In the genomic region with DNA sequence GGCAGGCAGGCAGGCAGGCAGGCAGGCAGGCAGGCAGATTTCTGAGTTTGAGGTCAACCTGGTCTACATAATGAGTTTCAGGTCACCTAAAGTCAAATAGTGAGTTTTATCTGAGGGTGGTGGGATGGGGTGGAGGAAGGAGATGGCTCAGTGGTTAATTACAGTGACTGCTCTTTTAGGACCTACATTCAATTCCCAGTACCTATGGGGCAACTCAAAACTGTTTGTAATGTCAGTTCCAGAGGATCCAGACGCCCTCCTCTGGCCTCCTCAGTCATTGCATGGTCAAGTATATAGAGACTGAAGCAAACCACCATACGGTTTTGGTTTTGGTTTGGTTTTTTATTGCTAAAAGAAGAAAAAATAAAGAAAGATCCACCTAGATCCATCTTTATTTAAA, we compare ENCODE assay signal across 9 mouse cellular contexts. TPM values are rescaled to one million over a fixed set of nuclear protein-coding genes. Genes with fewer than 3 reads are reported as not detected.
DNase-seq lines count a peak whose midpoint lies in the region; ATAC-seq and TF ChIP-seq lines count a peak whose summit lies in the region.
"Had no signal": no experiment of that assay in that cellular context is flagged by ENCODE, and none has a peak within 500 bp of the region (broad histone marks: within the 10 kb centered on the region; RNA-seq: fewer than 3 reads in every experiment).

No protein-coding gene starts in this region.

- no peaks in the 10 kb centered on the region for H3K9me3 ChIP-seq in intestine, postnatal 0 days (ENCODE audit: control insufficient read depth)
- no peaks in the 10 kb centered on the region for H3K9me3 ChIP-seq in intestine, embryonic 16.5 days (ENCODE audit: control insufficient read depth, low read length)
- no peaks in the 10 kb centered on the region for H3K9me3 ChIP-seq in CH12.LX (replicated peaks; ENCODE audit: low read length)
- H3K9me3 ChIP-seq in midbrain, embryonic 13.5 days = no peaks in the 10 kb centered on the region

- in situ Hi-C loops in CH12.LX (cut with MboI; ENCODE audit: low pct_ligation_motif_present, low pct_unique_long_range_greater_than_20kb, low sequenced_read_pairs) = no loop called here

- peaks cover 50% of the 10 kb centered on the region for H3K79me2 ChIP-seq in CH12.LX (replicated peaks; ENCODE audit: control insufficient read depth, extremely low read depth, insufficient read depth, poor library complexity, severe bottlenecking)

- peak; percentile 61 for TF ChIP-seq CTCF in intestine, postnatal 0 days (IDR thresholded peaks at IDR 0.05; ENCODE audit: low read depth)
- TF ChIP-seq CTCF in CH12.LX (conservative IDR thresholded peaks at IDR 0.05 in 1 of 2, IDR thresholded peaks at IDR 0.05 in 1 of 2; ENCODE audit: low read depth in 2 of 2, low read length in 2 of 2) = peak; percentile 23 to 57; a peak in 2 of 4 replicates
- TF ChIP-seq CTCF in cortical plate, adult 2 months (IDR thresholded peaks at IDR 0.05; ENCODE audit: extremely low read depth, insufficient read depth, low read length) = peak; percentile 4; the same call in 1 of the 2 replicates

- no peaks in the 10 kb centered on the region for H3K4me1 ChIP-seq in intestine, postnatal 0 days (replicated peaks; ENCODE audit: control insufficient read depth, insufficient read depth, low read length)
- H3K4me1 ChIP-seq in intestine, embryonic 16.5 days (ENCODE audit: control insufficient read depth, insufficient read depth, low read length) = peaks cover 6% of the 10 kb centered on the region
- peaks cover 8 to 59% of the 10 kb centered on the region in 2 experiments; a peak in 3 of 4 replicates for H3K4me1 ChIP-seq in CH12.LX (ENCODE audit: control insufficient read depth in 1 of 2, insufficient read depth in 2 of 2)
- H3K4me1 ChIP-seq in cortical plate, adult 2 months (ENCODE audit: control insufficient read depth, insufficient read depth, low read length) = peaks cover 3% of the 10 kb centered on the region
- no peaks in the 10 kb centered on the region for H3K4me1 ChIP-seq in midbrain, embryonic 13.5 days (replicated peaks)

- no peak overlapping the region for H3K4me2 ChIP-seq in intestine, postnatal 0 days (replicated peaks; ENCODE audit: low read depth)
- no peak overlapping the region for H3K4me2 ChIP-seq in intestine, embryonic 16.5 days (ENCODE audit: low read depth, low read length)
- H3K4me2 ChIP-seq in CH12.LX (ENCODE audit: insufficient read depth, low read depth, poor library complexity, severe bottlenecking) = no peak overlapping the region
- no peak overlapping the region for H3K4me2 ChIP-seq in midbrain, embryonic 13.5 days (replicated peaks)

- dilution Hi-C loops in CH12.LX (cut with MboI; ENCODE audit: extremely low pct_ligation_motif_present, extremely low pct_unique_long_range_greater_than_20kb, low sequenced_read_pairs) = no loop called here

- 32% methylated on average over 2 of the region's 2 CpGs for WGBS in intestine, postnatal 0 days
- 40% methylated on average over 2 of the region's 2 CpGs for WGBS in intestine, embryonic 16.5 days
- 32% methylated on average over 2 of the region's 2 CpGs for WGBS in midbrain, embryonic 13.5 days

- no peak overlapping the region for H3K4me3 ChIP-seq in intestine, postnatal 0 days (ENCODE audit: low read depth, low read length)
- no peak overlapping the region for H3K4me3 ChIP-seq in intestine, embryonic 16.5 days (ENCODE audit: low read length)
- no peak overlapping the region for H3K4me3 ChIP-seq in CH12.LX (replicated peaks in 1 of 3; ENCODE audit: low read depth in 2 of 3, low read length in 2 of 3, poor library complexity in 1 of 3)
- H3K4me3 ChIP-seq in cortical plate, adult 2 months (ENCODE audit: insufficient read depth, low read length) = no peak overlapping the region
- no peak overlapping the region for H3K4me3 ChIP-seq in midbrain, embryonic 13.5 days (replicated peaks)
- H3K4me3 ChIP-seq: myocyte had no signal

- H3K9ac ChIP-seq in intestine, postnatal 0 days (ENCODE audit: low read depth, low read length) = no peak overlapping the region
- no peak overlapping the region for H3K9ac ChIP-seq in intestine, embryonic 16.5 days (ENCODE audit: low read depth, low read length)
- H3K9ac ChIP-seq in CH12.LX (ENCODE audit: insufficient read depth, low read depth) = no peak overlapping the region
- no peak overlapping the region for H3K9ac ChIP-seq in midbrain, embryonic 13.5 days (replicated peaks)

- ATAC-seq in intestine, postnatal 0 days = no peak
- ATAC-seq in intestine, embryonic 16.5 days = no peak
- peak; percentile 64 for ATAC-seq in neutrophil, adult 5-6 weeks (ENCODE audit: extremely low read depth, insufficient number of reproducible peaks, low FRiP score, poor library complexity, severe bottlenecking)
- ATAC-seq in midbrain, embryonic 13.5 days = no peak

- H3K36me3 ChIP-seq in intestine, postnatal 0 days (ENCODE audit: control insufficient read depth, insufficient read depth) = 0 out of 2 replicates have a peak, but pooled peaks cover 3% of the 10 kb centered on the region
- H3K36me3 ChIP-seq in intestine, embryonic 16.5 days (ENCODE audit: control insufficient read depth, insufficient read depth, low read length) = no peaks in the 10 kb centered on the region
- peaks cover 0 to 10% of the 10 kb centered on the region in 2 experiments for H3K36me3 ChIP-seq in CH12.LX (replicated peaks in 1 of 2; ENCODE audit: control insufficient read depth in 1 of 2, insufficient read depth in 1 of 2, low read length in 1 of 2)
- H3K36me3 ChIP-seq in midbrain, embryonic 13.5 days = 0 out of 2 replicates have a peak, but pooled peaks cover 3% of the 10 kb centered on the region

- peak; percentile 37 for TF ChIP-seq RAD21 in CH12.LX (IDR thresholded peaks at IDR 0.05; ENCODE audit: low read depth, low read length)

- H3K27me3 ChIP-seq in intestine, postnatal 0 days (replicated peaks; ENCODE audit: control insufficient read depth, insufficient read depth, low read length) = no peaks in the 10 kb centered on the region
- H3K27me3 ChIP-seq in intestine, embryonic 16.5 days (replicated peaks; ENCODE audit: control insufficient read depth, insufficient read depth, low read length) = no peaks in the 10 kb centered on the region
- H3K27me3 ChIP-seq in CH12.LX (replicated peaks) = no peaks in the 10 kb centered on the region
- no peaks in the 10 kb centered on the region for H3K27me3 ChIP-seq in midbrain, embryonic 13.5 days

- no peak overlapping the region for H3K27ac ChIP-seq in intestine, postnatal 0 days (ENCODE audit: low read depth, low read length)
- H3K27ac ChIP-seq in intestine, embryonic 16.5 days (ENCODE audit: low read length) = no peak overlapping the region
- H3K27ac ChIP-seq in CH12.LX (ENCODE audit: insufficient read depth, low read depth) = no peak overlapping the region
- 0 out of 2 replicates have a peak overlapping the region, but pooled peaks have one; percentile 41 for H3K27ac ChIP-seq in cortical plate, adult 2 months (ENCODE audit: insufficient read depth, low read length)
- no peak overlapping the region for H3K27ac ChIP-seq in midbrain, embryonic 13.5 days

- TF ChIP-seq POLR2A in CH12.LX (IDR thresholded peaks at IDR 0.05; ENCODE audit: low read depth, low read length) = no peak
- TF ChIP-seq POLR2A in cortical plate, adult 2 months (IDR thresholded peaks at IDR 0.05; ENCODE audit: extremely low read depth, insufficient read depth, low read length) = no peak

- DNase-seq in CH12.LX (ENCODE audit: extremely low read depth) = peak; percentile 43
- no peak for DNase-seq in left cerebral cortex, adult 18-20 months (ENCODE audit: low spot score in 2 of 2)
- no peak for DNase-seq in urinary bladder, postnatal 4 days (ENCODE audit: low spot score in 2 of 2)

- TF ChIP-seq EP300 in CH12.LX (IDR thresholded peaks at IDR 0.05; ENCODE audit: low read length) = no peak

TF ChIP-seq in CH12.LX, 34 proteins besides CTCF, POLR2A, EP300 and RAD21 (continues in another document):
- TF ChIP-seq MAFK (IDR thresholded peaks at IDR 0.05; ENCODE audit: insufficient replicate concordance, low read length) (no peak), IRF4 (IDR thresholded peaks at IDR 0.05; ENCODE audit: low read depth, low read length) (no peak), SMC3 (IDR thresholded peaks at IDR 0.05; ENCODE audit: low read depth, low read length) (no peak; the same call in 1 of the 2 replicates), ETS1 (conservative IDR thresholded peaks at IDR 0.05; ENCODE audit: low read depth, low read length) (no peak), ZC3H11A (IDR thresholded peaks at IDR 0.05; ENCODE audit: low read depth, low read length) (no peak)

RNA-seq across cellular contexts. Expression of a gene that starts 29.9 kb away (rescaled TPM):
- polyA plus RNA-seq in intestine, postnatal 0 days (2015; fragmentation: Nextera tagmentation; extraction: Ambion mirVana) = 47.7 and 49.8 TPM in 2 replicates
- 82.0 and 85.8 TPM in 2 replicates for polyA plus RNA-seq in intestine, embryonic 16.5 days (2015; fragmentation: Nextera tagmentation; extraction: Ambion mirVana)
- 33.6 and 39.9 TPM in 2 replicates for total RNA-seq in CH12.LX (2012; rRNA removed)
- 36.7 and 41.0 TPM in 2 replicates for total RNA-seq in CH12.LX (2014; rRNA removed)
- 44.4 and 51.1 TPM in 2 replicates for polyA plus RNA-seq in CH12.LX (2012; ENCODE audit: insufficient read length, low read depth)
- polyA plus RNA-seq in cortical plate, adult 2 months (2012; rRNA removed) = 87.5 and 88.5 TPM in 2 replicates
- 91.5 TPM in 2 replicates for total RNA-seq in neutrophil, adult 5-6 weeks (2017)
- 10 to 100 TPM; 45.1 to 49.4 TPM for total RNA-seq in left cerebral cortex, adult 18-20 months (2021)
- 87.1 and 88.8 TPM in 2 replicates for polyA plus RNA-seq in midbrain, embryonic 13.5 days (2015; fragmentation: Nextera tagmentation; extraction: Ambion mirVana)

RNA-seq across cellular contexts. Expression of a gene that starts 53.0 kb away (rescaled TPM):
- 1.6 and 2.0 TPM in 2 replicates for polyA plus RNA-seq in intestine, postnatal 0 days (2015; fragmentation: Nextera tagmentation; extraction: Ambion mirVana)
- polyA plus RNA-seq in intestine, embryonic 16.5 days (2015; fragmentation: Nextera tagmentation; extraction: Ambion mirVana) = 2.0 and 2.3 TPM in 2 replicates
- total RNA-seq in CH12.LX (2012; rRNA removed) (0.04 and 0.08 TPM in 2 replicates), CH12.LX (2014; rRNA removed) (not detected in 2 replicates)
- polyA plus RNA-seq in CH12.LX (2012; ENCODE audit: insufficient read length, low read depth) = 0.10 TPM in 1 of 2 replicates, not detected in the other
- polyA plus RNA-seq in cortical plate, adult 2 months (2012; rRNA removed) = 10.9 and 11.2 TPM in 2 replicates
- total RNA-seq in neutrophil, adult 5-6 weeks (2017) = 0.12 TPM in 1 of 2 replicates, not detected in the other
- total RNA-seq in left cerebral cortex, adult 18-20 months (2021) = 1 to 10 TPM; 9.1 TPM
- polyA plus RNA-seq in midbrain, embryonic 13.5 days (2015; fragmentation: Nextera tagmentation; extraction: Ambion mirVana) = 3.2 and 3.9 TPM in 2 replicates

RNA-seq across cellular contexts. Expression of a gene that starts 53.2 kb away (rescaled TPM):
- polyA plus RNA-seq in intestine, postnatal 0 days (2015; fragmentation: Nextera tagmentation; extraction: Ambion mirVana) = 0.77 and 0.95 TPM in 2 replicates
- 0.82 and 0.88 TPM in 2 replicates for polyA plus RNA-seq in intestine, embryonic 16.5 days (2015; fragmentation: Nextera tagmentation; extraction: Ambion mirVana)
- total RNA-seq in CH12.LX (2012; rRNA removed) (0.04 and 0.17 TPM in 2 replicates), CH12.LX (2014; rRNA removed) (0.05 TPM in 1 of 2 replicates, not detected in the other)
- 0.08 and 0.13 TPM in 2 replicates for polyA plus RNA-seq in CH12.LX (2012; ENCODE audit: insufficient read length, low read depth)
- 95.7 and 102 TPM in 2 replicates for polyA plus RNA-seq in cortical plate, adult 2 months (2012; rRNA removed)
- total RNA-seq in neutrophil, adult 5-6 weeks (2017) = 0.12 and 0.37 TPM in 2 replicates
- 100 to 1,000 TPM; 194 to 217 TPM for total RNA-seq in left cerebral cortex, adult 18-20 months (2021)
- polyA plus RNA-seq in midbrain, embryonic 13.5 days (2015; fragmentation: Nextera tagmentation; extraction: Ambion mirVana) = 9.8 and 11.0 TPM in 2 replicates

Comparison
In these comparisons a context has a peak if more than half of its experiments do, and no peak if none do; other contexts are left out.
1. CTCF ChIP-seq: peak in every context shown above with its lines; median percentile 61 in intestine, postnatal 0 days; 40 in CH12.LX; 4 in cortical plate, adult 2 months.